Mouse (Mus musculus) limb, embryonic 12.5 days (tissue): ENCODE results near the gene Ptprg. TPM values are rescaled to one million over a fixed set of nuclear protein-coding genes. Genes with fewer than 3 reads are reported as not detected.

Experiments used
- ATAC-seq: fragments of 200-750 bp; cut with Nextera tagmentation; 2 replicates; pipeline ENCODE4 v1.8.0; 2017; ENCODE audit warnings: low read depth, moderate TSS enrichment; ENCODE audit not compliant: insufficient number of reproducible peaks, insufficient read depth, low FRiP score, low TSS enrichment
- H3K27ac ChIP-seq: fragments of 300-500 bp; sonication (generic); 2 replicates; pipeline ENCODE4 v1.5.1; 2016; ENCODE audit warnings: mild to moderate bottlenecking, moderate library complexity
- H3K27me3 ChIP-seq: fragments of 300-500 bp; sonication (generic); 2 replicates; pipeline ENCODE4 v1.6.1; 2016; ENCODE audit warnings: mild to moderate bottlenecking, moderate library complexity
- H3K36me3 ChIP-seq: fragments of 300-500 bp; sonication (generic); 2 replicates; pipeline ENCODE4 v1.6.1; 2016; ENCODE audit warnings: mild to moderate bottlenecking, moderate library complexity
- H3K4me1 ChIP-seq: fragments of 300-500 bp; sonication (generic); replicated peaks from 2 replicates; pipeline ENCODE4 v1.6.1; 2016
- H3K4me2 ChIP-seq: fragments of 300-500 bp; sonication (generic); 2 replicates; pipeline ENCODE4 v1.6.1; 2016; ENCODE audit warnings: mild to moderate bottlenecking, moderate library complexity
- H3K4me3 ChIP-seq: fragments of 300-500 bp; sonication (generic); replicated peaks from 2 replicates; pipeline ENCODE4 v1.5.1; 2016; ENCODE audit warnings: mild to moderate bottlenecking
- H3K9ac ChIP-seq: fragments of 300-500 bp; sonication (generic); replicated peaks from 2 replicates; pipeline ENCODE4 v1.6.1; 2016; ENCODE audit warnings: mild to moderate bottlenecking, moderate library complexity
- H3K9me3 ChIP-seq: fragments of 300-500 bp; sonication (generic); 2 replicates; pipeline ENCODE4 v1.6.1; 2016; ENCODE audit warnings: mild to moderate bottlenecking, moderate library complexity
- WGBS: fragments of 180-500 bp; shearing (Covaris S2); methylation state at CpG from one replicate; pipeline ENCODE4 v1.1.7; 2016; 5-methylcytosine and 5-hydroxymethylcytosine counted together
- polyA plus RNA-seq: library from polyadenylated mRNA; unstranded; fragments of >200 nt; fragmentation: Nextera tagmentation; extraction: Ambion mirVana; gene quantifications from 2 replicates; pipeline ENCODE4 v1.2.1, GENCODE M21; 2016

Gene Ptprg
- polyA plus RNA-seq, 1 experiment from 2014 or later = 37.5 TPM

DNA sequence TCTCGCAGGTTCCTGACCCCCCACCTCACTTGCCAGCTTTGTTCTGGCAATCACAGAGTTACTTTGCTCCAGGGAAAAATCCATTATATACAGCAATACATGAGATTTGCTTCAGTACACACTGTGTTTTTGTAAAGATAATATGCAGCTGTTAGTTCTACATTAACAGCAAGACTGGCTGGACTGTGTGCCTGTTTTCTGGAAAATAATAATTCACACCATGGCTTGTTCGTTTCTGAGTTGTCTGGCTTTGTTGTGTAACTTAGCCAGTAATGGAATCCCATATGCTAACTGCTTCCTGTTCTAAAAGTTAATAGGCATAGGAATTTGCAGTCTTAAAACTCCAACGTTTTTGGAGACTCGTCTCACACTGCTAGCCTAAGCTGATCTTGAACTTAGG lies 635.0 kb downstream of the Ptprg start:
- 15% methylated on average over 4 of the region's 4 CpGs for WGBS
- H3K27ac ChIP-seq = peak overlapping the region; percentile 72

GRCm38 (mm10) chr14:12189266-12189665 lies 635.9 kb downstream of the Ptprg start:
- 74% methylated on average over 3 of the region's 3 CpGs for WGBS
- peaks cover 31% of the 10 kb centered on the region for H3K4me1 ChIP-seq
- H3K27me3 ChIP-seq = no peaks in the 10 kb centered on the region
- H3K9me3 ChIP-seq = no peaks in the 10 kb centered on the region
- peak overlapping the region; percentile 62; the same call in 1 of the 2 replicates for H3K27ac ChIP-seq
- H3K4me2 ChIP-seq = no peak overlapping the region
- ATAC-seq = no peak
- no peak overlapping the region for H3K9ac ChIP-seq
- H3K36me3 ChIP-seq = no peaks in the 10 kb centered on the region
- H3K4me3 ChIP-seq = no peak overlapping the region

More for the DNA sequence above, 635.0 kb downstream of the Ptprg start:
- no peaks in the 10 kb centered on the region for H3K27me3 ChIP-seq
- H3K9me3 ChIP-seq = no peaks in the 10 kb centered on the region
- H3K4me3 ChIP-seq = no peak overlapping the region
- ATAC-seq = peak; percentile 35; the same call in 1 of the 2 replicates
- H3K9ac ChIP-seq = no peak overlapping the region
- no peaks in the 10 kb centered on the region for H3K36me3 ChIP-seq
- peaks cover 31% of the 10 kb centered on the region for H3K4me1 ChIP-seq
- H3K4me2 ChIP-seq = no peak overlapping the region

DNA sequence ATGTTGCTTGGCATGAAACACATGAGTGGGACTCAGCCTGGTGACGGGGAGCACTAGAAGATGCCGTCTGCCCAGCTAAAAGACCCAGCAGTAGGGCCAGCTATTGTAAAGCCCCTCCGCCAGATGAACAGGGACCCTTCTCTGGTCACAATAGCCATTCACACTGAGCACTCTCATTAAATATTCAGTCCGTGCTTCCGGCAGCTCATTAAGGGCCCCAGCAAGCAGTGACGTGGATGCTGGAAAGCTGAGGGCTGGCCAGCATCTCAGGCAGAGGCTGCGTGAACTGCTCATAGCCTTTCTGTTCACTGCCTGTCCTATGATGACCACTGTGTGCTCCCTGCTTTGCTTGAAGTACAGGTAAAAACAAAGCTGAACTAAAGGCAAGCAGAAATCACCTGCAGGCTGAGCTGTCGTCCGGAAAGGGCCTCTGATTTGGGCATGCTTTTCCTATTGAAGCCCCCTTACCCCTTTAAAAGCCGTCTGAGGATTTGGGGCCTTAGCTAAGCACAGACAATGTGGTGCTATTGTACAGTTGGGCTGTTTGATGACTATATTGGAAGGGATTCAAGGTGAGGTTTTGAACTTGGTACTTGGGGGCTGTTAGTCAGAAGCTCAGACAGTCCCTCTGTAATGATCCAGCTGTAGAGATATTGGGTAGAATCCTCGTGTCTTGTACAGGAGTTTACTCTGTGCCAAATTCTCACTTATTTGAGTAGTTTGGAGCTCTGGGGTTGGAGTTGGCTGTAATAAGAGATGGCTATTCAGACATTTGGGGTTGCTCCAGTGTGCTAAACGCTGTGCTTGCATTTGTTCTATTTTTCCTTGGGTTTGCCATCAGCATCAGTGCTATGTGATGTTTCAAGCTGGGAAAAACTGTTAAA lies 636.6 kb downstream of the Ptprg start:
- no peaks in the 10 kb centered on the region for H3K36me3 ChIP-seq
- 48% methylated on average over 12 of the region's 12 CpGs for WGBS
- no peaks in the 10 kb centered on the region for H3K27me3 ChIP-seq
- H3K4me2 ChIP-seq = peak overlapping the region; percentile 19; the same call in 1 of the 2 replicates
- peak overlapping the region; percentile 47; the same call in 1 of the 2 replicates for H3K27ac ChIP-seq
- peaks cover 31% of the 10 kb centered on the region for H3K4me1 ChIP-seq
- ATAC-seq = 0 out of 2 replicates have a peak, but pooled peaks have one; percentile 15
- H3K9me3 ChIP-seq = no peaks in the 10 kb centered on the region
- no peak overlapping the region for H3K9ac ChIP-seq
- H3K4me3 ChIP-seq = no peak overlapping the region

GRCm38 (mm10) chr14:12191076-12191475 lies 637.7 kb downstream of the Ptprg start:
- H3K27ac ChIP-seq = no peak overlapping the region
- ATAC-seq = no peak
- WGBS = 95% methylated on average over 6 of the region's 6 CpGs

GRCm38 (mm10) chr14:12198735-12199134 lies 645.4 kb downstream of the Ptprg start:
- no peak overlapping the region for H3K27ac ChIP-seq
- H3K9me3 ChIP-seq = no peaks in the 10 kb centered on the region
- H3K4me2 ChIP-seq = no peak overlapping the region
- H3K27me3 ChIP-seq = no peaks in the 10 kb centered on the region
- H3K9ac ChIP-seq = no peak overlapping the region
- H3K4me1 ChIP-seq = no peaks in the 10 kb centered on the region
- no peak for ATAC-seq
- no peak overlapping the region for H3K4me3 ChIP-seq
- H3K36me3 ChIP-seq = no peaks in the 10 kb centered on the region
- 65% methylated on average over 7 of the region's 7 CpGs for WGBS

More at GRCm38 (mm10) chr14:12191076-12191475, 637.7 kb downstream of the Ptprg start:
- Histone ChIP-seq H3K4me2 (no peak overlapping the region), H3K9me3 (no peaks in the 10 kb centered on the region), H3K27me3 (no peaks in the 10 kb centered on the region), H3K36me3 (no peaks in the 10 kb centered on the region), H3K4me3 (no peak overlapping the region), H3K4me1 (peaks cover 31% of the 10 kb centered on the region), H3K9ac (no peak overlapping the region)

- Histone ChIP-seq H3K4me1 (no peaks in the 10 kb centered on the region), H3K27ac (no peak overlapping the region)
- ATAC-seq = no peak
These were observed 646.9 kb downstream of the Ptprg start for GRCm38 (mm10) chr14:12199956-12200950.

DNA sequence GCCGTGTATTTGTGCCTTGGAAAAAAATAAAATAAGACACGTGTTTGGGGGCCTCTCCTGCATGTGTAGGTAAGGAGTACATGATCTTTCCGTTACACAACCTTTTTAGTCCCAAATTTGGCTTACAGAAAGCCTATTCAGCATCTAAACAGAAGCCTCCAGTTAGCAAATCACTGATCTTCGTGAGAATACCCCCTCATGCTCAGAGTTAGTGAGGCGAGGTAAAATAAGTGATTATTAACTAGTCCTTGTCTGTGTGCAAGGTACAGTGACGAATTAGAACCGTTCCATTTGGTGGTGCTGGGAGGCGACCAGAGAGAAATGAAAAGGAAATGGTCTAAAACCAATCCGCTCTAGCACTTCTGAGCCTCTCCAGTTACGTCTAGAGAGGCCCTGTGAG lies 648.9 kb downstream of the Ptprg start:
- no peak overlapping the region for H3K4me3 ChIP-seq
- H3K4me1 ChIP-seq = no peaks in the 10 kb centered on the region
- H3K9me3 ChIP-seq = no peaks in the 10 kb centered on the region
- no peaks in the 10 kb centered on the region for H3K27me3 ChIP-seq
- H3K4me2 ChIP-seq = no peak overlapping the region
- no peak overlapping the region for H3K27ac ChIP-seq
- 73% methylated on average over 10 of the region's 10 CpGs for whole genome bisulfite sequencing
- ATAC-seq = no peak
- no peak overlapping the region for H3K9ac ChIP-seq
- H3K36me3 ChIP-seq = no peaks in the 10 kb centered on the region

More at GRCm38 (mm10) chr14:12199956-12200950, 646.9 kb downstream of the Ptprg start:
- Histone ChIP-seq H3K9ac (no peak overlapping the region), H3K4me2 (no peak overlapping the region), H3K36me3 (no peaks in the 10 kb centered on the region), H3K4me3 (no peak overlapping the region), H3K27me3 (no peaks in the 10 kb centered on the region), H3K9me3 (no peaks in the 10 kb centered on the region)
- 79% methylated on average over 13 of the region's 13 CpGs for WGBS

DNA sequence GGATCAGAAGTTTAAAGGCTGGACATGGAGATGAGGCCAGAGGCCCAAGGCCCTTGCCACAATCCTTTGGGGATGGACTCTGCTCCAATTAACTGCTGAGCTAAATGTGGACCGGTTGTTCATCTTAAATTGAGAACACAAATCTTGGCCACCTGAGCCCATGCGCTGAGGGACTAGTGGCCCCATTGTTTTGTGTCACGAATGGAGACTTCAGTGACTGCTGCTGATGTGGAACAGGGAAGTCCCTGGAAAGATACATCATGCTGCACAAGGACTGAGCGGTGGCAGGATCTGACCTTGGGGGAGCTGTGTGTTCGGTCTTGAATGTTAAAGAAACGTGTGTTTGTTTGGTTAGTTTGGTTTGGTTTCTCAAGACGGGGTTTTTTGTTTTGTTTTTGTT lies 649.7 kb downstream of the Ptprg start:
- H3K4me2 ChIP-seq = no peak overlapping the region
- no peak overlapping the region for H3K9ac ChIP-seq
- 86% methylated on average over 7 of the region's 7 CpGs for WGBS
- no peaks in the 10 kb centered on the region for H3K27me3 ChIP-seq
- no peaks in the 10 kb centered on the region for H3K36me3 ChIP-seq
- no peaks in the 10 kb centered on the region for H3K9me3 ChIP-seq
- ATAC-seq = no peak
- no peak overlapping the region for H3K4me3 ChIP-seq
- H3K27ac ChIP-seq = no peak overlapping the region
- H3K4me1 ChIP-seq = no peaks in the 10 kb centered on the region

DNA sequence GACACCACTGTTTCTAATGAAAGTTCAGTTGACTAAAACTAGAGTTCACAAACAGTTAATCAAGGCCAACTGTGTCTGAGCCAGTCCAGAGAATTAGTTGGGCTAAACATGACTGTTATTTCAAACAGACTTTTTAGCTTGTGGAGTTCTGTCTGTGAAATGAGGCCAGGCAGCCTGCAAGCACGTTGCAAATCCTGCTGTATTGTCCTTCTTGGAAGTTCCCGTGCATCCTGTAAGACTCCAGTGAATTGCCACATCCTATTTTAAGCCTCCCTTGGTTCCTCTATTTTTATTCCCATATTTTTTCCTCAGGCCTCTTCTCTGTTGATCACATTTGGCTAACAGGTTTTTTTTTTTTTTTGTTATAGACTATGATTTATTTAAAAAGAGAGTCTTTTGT lies 652.8 kb downstream of the Ptprg start:
- Histone ChIP-seq H3K9me3 (0 out of 2 replicates have a peak, but pooled peaks cover 3% of the 10 kb centered on the region), H3K27ac (no peak overlapping the region), H3K4me1 (no peaks in the 10 kb centered on the region), H3K4me3 (no peak overlapping the region), H3K27me3 (no peaks in the 10 kb centered on the region), H3K36me3 (peaks cover 5% of the 10 kb centered on the region; the same call in 1 of the 2 replicates), H3K4me2 (no peak overlapping the region), H3K9ac (no peak overlapping the region)
- no peak for ATAC-seq
- 66% methylated on average over 2 of the region's 2 CpGs for WGBS

GRCm38 (mm10) chr14:12208554-12208953 lies 655.2 kb downstream of the Ptprg start:
- H3K4me1 ChIP-seq = no peaks in the 10 kb centered on the region
- ATAC-seq = no peak
- no peak overlapping the region for H3K4me2 ChIP-seq
- 93% methylated on average over 2 of the region's 2 CpGs for WGBS
- H3K27ac ChIP-seq = no peak overlapping the region
- H3K27me3 ChIP-seq = no peaks in the 10 kb centered on the region
- peaks cover 11% of the 10 kb centered on the region; the same call in 1 of the 2 replicates for H3K36me3 ChIP-seq
- H3K9me3 ChIP-seq = 0 out of 2 replicates have a peak, but pooled peaks cover 3% of the 10 kb centered on the region
- no peak overlapping the region for H3K4me3 ChIP-seq
- H3K9ac ChIP-seq = no peak overlapping the region
